8 mouse cellular contexts compared by ENCODE assay signal in the genomic region with DNA sequence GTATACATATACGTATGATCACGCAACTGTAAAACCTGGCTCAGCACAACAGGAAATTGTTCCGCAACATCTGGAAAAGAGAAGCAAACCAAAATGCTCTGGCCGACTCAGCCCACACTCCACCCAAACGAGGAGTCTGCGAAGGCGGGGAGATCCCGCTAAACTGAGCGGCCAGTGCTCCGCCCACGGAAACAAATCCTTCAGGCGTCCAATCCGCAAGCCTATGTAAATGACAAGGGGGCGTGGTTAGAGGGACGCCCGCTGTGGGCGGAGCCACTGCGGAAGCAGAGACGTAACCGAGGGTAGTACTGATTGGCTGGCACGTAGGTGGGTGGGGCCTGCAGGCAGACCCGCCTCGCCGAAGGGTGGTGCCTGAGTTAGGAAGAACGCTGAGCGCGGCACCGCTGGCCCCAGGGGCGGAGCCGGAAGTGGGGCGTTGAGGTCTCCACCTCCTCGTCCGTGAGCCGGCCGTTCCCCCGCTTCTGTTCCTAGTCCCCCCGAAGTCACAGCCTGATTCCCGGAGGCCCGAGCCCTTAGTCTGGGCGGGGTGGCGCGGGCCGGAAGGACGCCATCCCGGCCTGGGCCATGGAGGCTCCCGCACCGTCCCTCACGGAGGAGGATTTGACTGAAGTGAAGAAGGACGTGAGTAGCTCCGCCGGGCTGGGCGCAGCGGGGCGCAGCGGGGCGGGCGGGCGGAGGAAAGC. TPM values are rescaled to one million over a fixed set of nuclear protein-coding genes. Genes with fewer than 3 reads are reported as not detected.
A peak's percentile ranks its signal among the peaks of the same experiment; 100 is the strongest.
DNase-seq lines count a peak whose midpoint lies in the region; ATAC-seq lines count a peak whose summit lies in the region.

No protein-coding gene starts in this region.

- ATAC-seq in inflammation-experienced regulatory T-cells, adult 6 months: peak; percentile 87
- ATAC-seq in megakaryocyte-erythroid progenitor cell, adult 5-6 weeks (replicated peaks; ENCODE audit: low FRiP score, low TSS enrichment, poor library complexity, severe bottlenecking): peak; percentile 96

- intact Hi-C loops in gastrocnemius, postnatal 14 days (cut with DNase I; ENCODE audit: low total_unique reads): no loop called here
- intact Hi-C loops in left cerebral cortex, postnatal 10 days (cut with DNase I): no loop called here

- DNase-seq in adrenal gland, adult (ENCODE audit: inconsistent age in 2 of 2, low spot score in 1 of 2): peak; percentile 100
- peak; percentile 100 for DNase-seq in embryo, embryonic 10.5 days (ENCODE audit: low spot score)
- peak; percentile 100 for DNase-seq in gastrocnemius, postnatal 14 days
- DNase-seq in left cerebral cortex, postnatal 10 days (ENCODE audit: extremely low spot score in 1 of 2, low spot score in 2 of 2): peak; percentile 98 to 100
- peak; percentile 99 for DNase-seq in right cerebral cortex, postnatal 25 days
- peak; percentile 99 for DNase-seq in urinary bladder, postnatal 4 days (ENCODE audit: low spot score in 2 of 2)

RNA-seq across cellular contexts. Expression of a gene that starts 1.4 kb away (rescaled TPM):
- 10 to 100 TPM; 13.6 to 14.0 TPM for total RNA-seq in gastrocnemius, postnatal 14 days (2021)
- 10 to 100 TPM; 52.3 to 61.9 (median 55.5) TPM for polyA plus RNA-seq in inflammation-experienced regulatory T-cells, adult 6 months (2017; shearing (Covaris generic))
- 10 to 100 TPM; 15.8 to 16.2 TPM for total RNA-seq in left cerebral cortex, postnatal 10 days (2021)
- total RNA-seq in megakaryocyte-erythroid progenitor cell, adult 5-6 weeks (2014; fragmentation: Nextera tagmentation): 9.4 and 19.1 TPM in 2 replicates
- 20.4 and 38.6 TPM in 2 replicates for total RNA-seq in megakaryocyte-erythroid progenitor cell, adult 5-6 weeks (2017)

RNA-seq across cellular contexts. Expression of a gene that starts 13.8 kb away (rescaled TPM):
- total RNA-seq in gastrocnemius, postnatal 14 days (2021): 10 to 100 TPM; 12.1 to 15.0 TPM
- 10 to 100 TPM; 13.8 to 21.9 (median 20.6) TPM for polyA plus RNA-seq in inflammation-experienced regulatory T-cells, adult 6 months (2017; shearing (Covaris generic))
- total RNA-seq in left cerebral cortex, postnatal 10 days (2021): 10 to 100 TPM; 41.2 to 47.4 TPM
- total RNA-seq in megakaryocyte-erythroid progenitor cell, adult 5-6 weeks (2014; fragmentation: Nextera tagmentation): 17.4 and 20.3 TPM in 2 replicates
- total RNA-seq in megakaryocyte-erythroid progenitor cell, adult 5-6 weeks (2017): 19.4 and 27.4 TPM in 2 replicates

Comparison
In these comparisons a context has a peak if more than half of its experiments do, and no peak if none do; other contexts are left out.
1. Peak in every context shown above with its lines: DNase-seq and ATAC-seq.